Mouse (Mus musculus): ENCODE results near the gene Smg5.

DNA sequence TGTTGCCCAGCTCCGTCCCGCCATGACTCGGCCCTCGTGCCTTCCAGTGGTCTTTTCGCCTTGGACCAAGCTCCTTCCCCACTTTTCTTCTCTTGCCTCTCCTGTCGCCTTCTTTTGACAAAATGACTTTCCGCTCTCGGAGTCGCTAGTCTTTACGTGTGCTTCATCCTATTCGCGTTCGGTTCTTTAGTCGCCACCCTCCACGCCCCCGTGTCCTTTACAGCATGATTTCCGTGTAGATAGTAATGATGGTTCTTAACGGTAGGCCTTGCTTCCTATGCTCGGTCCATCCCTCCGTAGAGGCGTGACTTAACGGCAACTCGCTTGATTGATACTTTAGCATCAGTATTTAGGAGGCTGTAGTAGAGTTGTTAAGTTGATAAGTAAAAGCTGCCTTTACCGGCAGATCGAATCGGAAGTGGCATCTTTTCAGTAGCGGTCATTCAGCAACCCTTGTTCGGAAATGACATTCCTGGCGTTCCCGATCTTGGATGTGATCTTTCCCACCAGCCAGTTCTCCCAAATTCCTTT lies 38.7 kb upstream of the Smg5 start:
- TF ChIP-seq CTCF (IDR thresholded peaks at IDR 0.05; ENCODE audit: low read depth, low read length) (no peak), POLR2A (IDR thresholded peaks at IDR 0.05; ENCODE audit: extremely low read depth, insufficient read depth, low read length) (no peak)
